ENCODE assay signal across 12 mouse cellular contexts in genomic region chr16:29208841-29209240, GRCm38 (mm10). TPM values are rescaled to one million over a fixed set of nuclear protein-coding genes. Genes with fewer than 3 reads are reported as not detected.
DNase-seq lines count a peak whose midpoint lies in the region; ATAC-seq lines count a peak whose summit lies in the region.
"Had no signal": no experiment of that assay in that cellular context is flagged by ENCODE, and none has a peak within 500 bp of the region (broad histone marks: within the 10 kb centered on the region; RNA-seq: fewer than 3 reads in every experiment).

No protein-coding gene starts in this region.

- peak; percentile 6 for DNase-seq in adrenal gland, postnatal 14 days
- DNase-seq in adrenal gland, adult 8-10 months, result no peak
- DNase-seq in brain, adult 2 months (ENCODE audit: low read depth, low spot score), result peak; percentile 79
- peak; percentile 69 to 78 for DNase-seq in gastrocnemius, adult 8-10 months (ENCODE audit: low spot score in 2 of 2)
- DNase-seq in kidney, postnatal 14 days, result no peak
- no peak for DNase-seq in thymus, postnatal 36 days
- DNase-seq: right cerebral cortex, postnatal 14 days had no signal

- no peaks in the 10 kb centered on the region for H3K9me3 ChIP-seq in heart, embryonic 13.5 days
- H3K9me3 ChIP-seq in midbrain, embryonic 13.5 days, result no peaks in the 10 kb centered on the region
- H3K9me3 ChIP-seq: liver, embryonic 15.5 days; neural tube, embryonic 13.5 days had no signal

- no peak overlapping the region for H3K27ac ChIP-seq in heart, embryonic 13.5 days (replicated peaks)
- no peak overlapping the region for H3K27ac ChIP-seq in midbrain, embryonic 13.5 days
- H3K27ac ChIP-seq: kidney, postnatal 0 days; liver, embryonic 15.5 days; neural tube, embryonic 13.5 days had no signal

- 34% methylated on average over 7 of the region's 7 CpGs for WGBS in heart, embryonic 13.5 days
- 76% methylated on average over 7 of the region's 7 CpGs for WGBS in midbrain, embryonic 13.5 days

- H3K9ac ChIP-seq in heart, embryonic 13.5 days, result peak overlapping the region; percentile 37; the same call in 1 of the 2 replicates
- H3K9ac ChIP-seq in midbrain, embryonic 13.5 days (replicated peaks), result no peak overlapping the region
- H3K9ac ChIP-seq: liver, embryonic 15.5 days had no signal

- H3K36me3 ChIP-seq in heart, embryonic 13.5 days, result no peaks in the 10 kb centered on the region
- H3K36me3 ChIP-seq in midbrain, embryonic 13.5 days, result no peaks in the 10 kb centered on the region
- H3K36me3 ChIP-seq: liver, embryonic 15.5 days; neural tube, embryonic 13.5 days had no signal

- peaks cover 40% of the 10 kb centered on the region for H3K27me3 ChIP-seq in heart, embryonic 13.5 days (replicated peaks)
- peaks cover 12% of the 10 kb centered on the region; the same call in 1 of the 2 replicates for H3K27me3 ChIP-seq in midbrain, embryonic 13.5 days

- peaks cover 20% of the 10 kb centered on the region for H3K4me1 ChIP-seq in heart, embryonic 13.5 days
- H3K4me1 ChIP-seq in midbrain, embryonic 13.5 days (replicated peaks), result peaks cover 16% of the 10 kb centered on the region
- H3K4me1 ChIP-seq: liver, embryonic 15.5 days had no signal

- peak overlapping the region; percentile 17 for H3K4me3 ChIP-seq in heart, embryonic 13.5 days
- no peak overlapping the region for H3K4me3 ChIP-seq in midbrain, embryonic 13.5 days (replicated peaks)
- H3K4me3 ChIP-seq: liver, embryonic 15.5 days; neural tube, embryonic 13.5 days had no signal

- no peak for ATAC-seq in heart, embryonic 13.5 days (ENCODE audit: extremely low read depth, insufficient number of reproducible peaks, low FRiP score, low TSS enrichment)
- ATAC-seq in midbrain, embryonic 13.5 days, result no peak

- H3K4me2 ChIP-seq in heart, embryonic 13.5 days, result peak overlapping the region; percentile 84
- H3K4me2 ChIP-seq in midbrain, embryonic 13.5 days (replicated peaks), result no peak overlapping the region
- H3K4me2 ChIP-seq: liver, embryonic 15.5 days had no signal

RNA-seq across cellular contexts. Expression of gene Hrasls, which starts 0.7 kb away (rescaled TPM):
- total RNA-seq in adrenal gland, postnatal 14 days (2021), result 1.0 TPM in 2 replicates
- 1 to 10 TPM; 1.2 to 5.7 (median 4.7) TPM for total RNA-seq in adrenal gland, adult 8-10 months (2022)
- total RNA-seq in gastrocnemius, adult 8-10 months (2022), result 10 to 100 TPM; 50.7 to 79.9 (median 71.1) TPM
- 2.4 and 2.6 TPM in 2 replicates for polyA plus RNA-seq in heart, embryonic 13.5 days (2015; fragmentation: Nextera tagmentation; extraction: Ambion mirVana)
- polyA plus RNA-seq in midbrain, embryonic 13.5 days (2015; fragmentation: Nextera tagmentation; extraction: Ambion mirVana), result 1.9 TPM in 2 replicates

Comparison
In these comparisons a context has a peak if more than half of its experiments do, and no peak if none do; other contexts are left out.
1. DNase-seq: peak in adrenal gland, postnatal 14 days (single experiment), brain, adult 2 months (single experiment) and gastrocnemius, adult 8-10 months (2 of 2); none in adrenal gland, adult 8-10 months (single experiment), kidney, postnatal 14 days (single experiment) and thymus, postnatal 36 days (0 of 2).
2. RNA of gene Hrasls, which starts 0.7 kb away (total RNA-seq): 50.7 to 79.9 TPM in gastrocnemius, adult 8-10 months; 1.2 to 5.7 TPM in adrenal gland, adult 8-10 months and 1.0 TPM in adrenal gland, postnatal 14 days; every median in the first group is over 4 times any median in the second.